Mouse (Mus musculus): ENCODE results near the gene Nrp2.

The Nrp2 gene

GRCm38 (mm10) chr1:62751011-62752006 lies 48.2 kb downstream of the Nrp2 start:
- DNase-seq (ENCODE audit: low spot score in 2 of 2): no peak

DNA sequence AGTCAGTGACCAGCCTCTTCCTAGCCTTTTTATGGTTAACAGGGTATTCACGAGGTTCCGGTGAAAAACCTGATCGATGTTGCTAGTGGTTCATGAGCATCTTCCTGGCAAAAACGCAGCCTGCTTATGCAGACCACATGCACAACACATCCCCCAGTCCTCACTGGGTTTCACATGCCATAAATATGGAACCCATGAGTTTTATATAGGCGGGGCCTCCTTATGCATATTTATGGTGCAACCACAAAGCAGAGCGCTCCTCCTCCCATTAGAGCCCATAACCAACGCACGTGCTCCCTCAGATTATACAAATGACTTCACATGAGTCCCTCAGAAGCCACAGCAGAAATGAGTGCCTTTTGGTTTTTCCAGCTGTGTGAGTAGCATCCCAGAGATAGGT lies 49.0 kb downstream of the Nrp2 start:
- DNase-seq (ENCODE audit: low spot score in 2 of 2): no peak

DNA sequence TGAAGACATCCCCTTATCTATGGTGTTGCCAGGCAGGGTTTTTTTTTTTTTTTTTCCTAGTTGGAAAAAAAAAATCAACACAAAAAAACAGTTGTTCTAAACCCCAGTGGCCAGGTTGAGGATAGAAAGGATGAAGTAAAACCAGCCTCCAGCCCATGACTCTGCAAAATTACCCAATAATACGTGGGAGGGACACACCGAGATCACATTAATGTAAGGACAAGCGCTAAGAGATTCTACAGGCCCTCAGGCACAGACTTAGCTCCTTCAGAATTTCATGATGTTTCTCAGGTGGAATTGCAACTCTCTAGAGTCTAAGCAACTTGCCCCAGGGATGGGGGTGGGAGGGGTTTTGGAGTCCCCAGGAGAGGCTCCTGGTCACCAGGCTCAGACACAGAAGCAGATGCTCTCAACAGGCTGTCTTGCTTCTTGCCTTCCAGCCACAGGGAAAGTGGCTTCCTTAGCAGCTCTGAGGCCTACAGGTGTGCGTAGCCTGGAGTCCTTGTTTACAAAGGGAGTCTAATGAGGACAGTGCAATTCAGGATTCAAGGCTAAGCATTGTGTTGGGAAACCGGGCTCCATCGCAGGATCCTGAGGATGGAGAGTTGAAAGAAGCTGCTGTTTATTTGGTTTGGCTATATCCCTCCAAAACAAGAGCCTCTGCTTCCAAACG lies 49.7 kb downstream of the Nrp2 start:
- DNase-seq (ENCODE audit: low spot score in 2 of 2): no peak

GRCm38 (mm10) chr1:62754066-62754835 lies 51.2 kb downstream of the Nrp2 start:
- no peak for DNase-seq (ENCODE audit: low spot score in 2 of 2)

- DNase-seq (ENCODE audit: low spot score in 2 of 2): peak; percentile 3 to 43
Measured at GRCm38 (mm10) chr1:62760086-62760485, 57.0 kb downstream of the Nrp2 start.

GRCm38 (mm10) chr1:62760565-62760964 lies 57.5 kb downstream of the Nrp2 start:
- no peak for DNase-seq (ENCODE audit: low spot score in 2 of 2)

- no peak for DNase-seq (ENCODE audit: low spot score in 2 of 2)
Measured at GRCm38 (mm10) chr1:62763779-62764178, 60.7 kb downstream of the Nrp2 start.

DNA sequence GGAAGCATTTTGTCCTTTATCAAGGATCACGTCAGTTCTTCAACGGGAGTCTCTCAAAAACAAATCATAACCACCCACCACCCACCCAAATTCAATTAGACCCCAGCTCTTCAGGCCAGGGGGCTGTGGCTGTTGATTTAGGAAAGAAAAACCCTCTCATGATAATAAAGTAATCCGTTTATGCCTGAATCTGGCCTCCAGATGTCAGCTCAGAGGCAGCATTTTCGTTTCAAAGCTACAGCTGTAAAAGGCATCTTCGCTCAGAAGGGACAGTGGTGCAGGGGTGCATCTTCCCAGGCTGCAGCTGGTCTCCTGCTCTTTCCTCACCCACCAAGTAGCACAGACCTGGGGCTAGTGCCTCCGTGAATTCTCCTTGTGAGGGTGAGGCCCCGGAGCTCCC lies 62.1 kb downstream of the Nrp2 start:
- DNase-seq (ENCODE audit: low spot score in 2 of 2): no peak

- no peak for DNase-seq (ENCODE audit: low spot score in 2 of 2)
Measured at GRCm38 (mm10) chr1:62766766-62767165, 63.7 kb downstream of the Nrp2 start.

GRCm38 (mm10) chr1:62767611-62768010 lies 64.5 kb downstream of the Nrp2 start:
- DNase-seq (ENCODE audit: low spot score in 2 of 2): no peak

DNA sequence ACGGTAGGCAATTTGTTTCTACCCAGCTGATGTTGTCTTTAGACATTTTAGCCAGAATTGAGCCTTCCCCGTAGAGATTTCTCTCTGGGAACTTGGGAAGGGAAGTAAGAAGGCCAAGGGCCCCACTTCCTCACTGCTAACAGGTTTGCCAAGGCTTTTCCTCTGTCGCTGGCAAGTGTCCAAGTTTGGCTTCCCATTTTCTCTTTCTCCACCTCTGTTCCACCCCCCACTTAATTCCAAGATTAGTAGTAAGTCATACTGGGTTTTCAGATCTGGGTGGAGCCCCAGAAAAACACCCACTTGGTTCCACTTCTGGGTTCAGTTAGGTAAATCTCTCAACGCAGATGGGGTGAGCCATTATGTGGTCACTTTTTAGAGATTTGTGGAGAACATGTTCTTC lies 67.5 kb downstream of the Nrp2 start:
- no peak for DNase-seq (ENCODE audit: low spot score in 2 of 2)

DNA sequence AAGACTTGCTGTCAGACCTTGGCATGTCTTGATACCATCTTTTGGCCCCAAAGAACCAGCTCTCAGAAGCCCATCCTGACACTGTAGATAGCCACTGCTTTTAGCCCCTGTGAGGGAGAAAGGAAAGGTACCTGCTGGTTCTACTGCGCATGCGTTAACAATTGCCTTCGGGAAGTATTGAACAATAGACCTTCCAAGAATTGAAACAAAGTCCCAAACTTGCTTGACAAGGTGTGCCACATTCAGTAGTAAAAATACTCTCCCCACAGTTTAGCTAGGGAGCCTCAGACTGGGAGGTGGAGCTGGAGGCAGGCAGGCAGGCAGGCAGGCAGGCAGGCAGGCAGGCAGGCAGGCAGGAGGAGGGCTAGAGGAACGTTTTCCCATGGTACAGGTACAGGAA lies 69.3 kb downstream of the Nrp2 start:
- DNase-seq (ENCODE audit: low spot score in 2 of 2): no peak

GRCm38 (mm10) chr1:62773105-62773920 lies 70.2 kb downstream of the Nrp2 start:
- no peak for DNase-seq (ENCODE audit: low spot score in 2 of 2)

DNA sequence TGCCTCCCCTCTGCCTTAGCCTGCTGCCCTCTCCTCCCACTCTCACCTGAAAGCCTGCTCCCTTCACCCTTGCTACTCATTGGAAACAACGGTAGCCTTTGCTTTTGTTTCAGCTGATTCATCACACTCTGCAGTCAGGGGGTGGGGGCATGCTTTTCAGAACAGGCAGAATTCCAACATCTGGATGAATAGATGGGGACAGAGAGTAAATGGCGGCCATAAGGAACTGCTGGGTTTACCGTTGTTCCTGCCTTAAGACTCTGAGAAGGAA lies 70.8 kb downstream of the Nrp2 start:
- no peak for DNase-seq (ENCODE audit: low spot score in 2 of 2)

DNA sequence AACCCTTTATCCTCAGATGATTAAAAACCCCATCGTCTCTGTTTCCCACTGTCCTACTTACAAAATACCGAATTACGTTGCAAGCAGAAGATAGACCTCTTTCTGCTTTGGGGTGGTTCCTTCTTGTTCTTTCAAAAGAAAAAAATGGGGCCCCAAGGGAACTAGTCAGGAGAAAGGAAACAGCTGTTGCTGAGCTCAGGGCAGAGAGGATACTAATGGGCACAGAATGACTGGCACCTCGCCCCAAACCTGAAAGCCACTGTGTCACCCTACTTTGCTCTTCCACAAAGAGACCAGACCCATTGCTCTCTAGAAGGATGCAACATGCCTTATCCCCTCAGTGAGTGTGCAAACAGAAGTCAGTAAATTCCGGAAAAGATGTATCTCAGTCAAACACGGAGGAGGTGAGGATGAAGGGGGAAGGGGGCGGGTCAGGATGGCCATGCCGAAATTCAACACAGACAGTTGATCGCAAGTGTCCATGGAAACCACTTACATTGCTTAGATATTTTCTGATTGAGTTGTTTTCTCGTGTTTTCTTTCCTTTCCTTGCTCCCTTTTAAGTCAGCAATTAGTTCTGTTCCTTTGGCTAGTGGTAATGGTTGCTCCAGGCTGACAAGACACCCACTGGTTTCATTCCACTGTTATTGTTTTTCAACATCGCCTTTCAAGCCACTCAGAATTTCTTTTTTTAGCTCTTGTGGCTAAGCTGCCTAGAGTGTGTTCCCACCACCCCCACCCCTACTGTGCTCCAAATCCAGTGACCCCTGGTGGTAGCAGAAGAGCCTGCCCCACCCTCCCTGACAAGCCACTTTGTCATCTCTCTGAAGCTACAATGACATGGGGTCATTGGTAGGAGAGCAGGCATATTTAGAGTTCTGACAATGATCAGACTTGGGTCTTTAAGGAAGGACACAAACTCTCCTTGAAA lies 71.5 kb downstream of the Nrp2 start:
- no peak for DNase-seq (ENCODE audit: low spot score in 2 of 2)

- no peak for DNase-seq (ENCODE audit: low spot score in 2 of 2)
Measured at GRCm38 (mm10) chr1:62777320-62778235, 74.5 kb downstream of the Nrp2 start.

- DNase-seq (ENCODE audit: low spot score in 2 of 2): no peak
Measured at GRCm38 (mm10) chr1:62778910-62779309, 75.8 kb downstream of the Nrp2 start.

DNA sequence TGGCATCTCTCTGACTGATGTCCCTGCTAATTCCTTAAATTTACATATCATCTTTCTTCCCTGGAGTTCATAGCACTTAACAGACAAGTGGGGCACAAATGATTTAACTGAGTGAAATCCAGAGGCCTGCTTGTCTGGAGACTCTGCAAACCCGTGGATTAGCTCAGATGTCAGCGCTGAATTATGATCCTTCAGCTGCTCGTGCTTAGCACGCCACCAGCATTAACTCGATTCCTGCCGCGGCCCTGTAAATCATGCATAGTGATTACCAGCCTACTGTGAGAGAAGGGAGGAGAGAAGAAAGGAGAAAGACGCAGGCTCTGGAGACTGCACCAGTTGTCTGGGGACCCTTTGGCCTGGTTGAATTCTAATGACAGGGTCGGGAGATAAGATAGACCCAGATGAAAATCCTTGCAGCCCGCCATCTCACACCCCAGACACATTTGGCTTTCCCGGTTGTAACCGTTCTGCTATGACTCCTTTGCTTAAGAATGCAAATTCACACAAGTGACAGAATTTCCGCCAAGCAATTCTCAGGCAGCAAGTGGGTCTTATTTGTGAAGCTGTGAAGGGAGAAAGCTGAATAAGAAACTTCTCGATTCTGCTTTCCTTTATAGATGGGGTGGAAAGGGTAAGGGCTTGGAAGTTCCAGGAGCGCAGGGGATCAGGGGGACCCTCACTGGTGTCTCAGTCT lies 77.1 kb downstream of the Nrp2 start:
- no peak for DNase-seq (ENCODE audit: low spot score in 2 of 2)

DNA sequence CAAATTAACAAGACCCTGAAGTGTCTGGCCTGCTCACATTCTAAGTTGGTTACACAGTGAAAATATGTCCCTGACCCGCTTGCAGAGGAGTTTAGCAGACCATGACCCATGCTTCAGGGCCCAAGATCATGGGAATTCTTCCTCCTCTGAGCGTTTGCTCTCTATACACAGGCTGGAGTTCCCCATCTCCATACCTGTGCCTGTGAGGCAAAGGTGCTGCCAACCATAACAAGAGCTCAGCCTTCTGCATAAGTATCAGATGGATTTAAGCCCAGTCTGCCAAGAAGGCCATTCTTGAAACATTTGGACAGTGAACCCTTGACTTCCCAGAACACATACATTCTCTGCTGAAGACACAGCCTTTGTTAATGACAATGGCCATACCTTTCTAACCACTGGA lies 79.1 kb downstream of the Nrp2 start:
- no peak for DNase-seq (ENCODE audit: low spot score in 2 of 2)

All from natural killer cell, adult 2 months (primary cell).